Mouse (Mus musculus): ENCODE measurements around the gene Tfip11.
"Not testable (repeated sequence)": the region's sequence is repeated elsewhere in the genome, so short reads cannot be mapped to it uniquely, and the experiment has no call there.

Gene Tfip11

DNA sequence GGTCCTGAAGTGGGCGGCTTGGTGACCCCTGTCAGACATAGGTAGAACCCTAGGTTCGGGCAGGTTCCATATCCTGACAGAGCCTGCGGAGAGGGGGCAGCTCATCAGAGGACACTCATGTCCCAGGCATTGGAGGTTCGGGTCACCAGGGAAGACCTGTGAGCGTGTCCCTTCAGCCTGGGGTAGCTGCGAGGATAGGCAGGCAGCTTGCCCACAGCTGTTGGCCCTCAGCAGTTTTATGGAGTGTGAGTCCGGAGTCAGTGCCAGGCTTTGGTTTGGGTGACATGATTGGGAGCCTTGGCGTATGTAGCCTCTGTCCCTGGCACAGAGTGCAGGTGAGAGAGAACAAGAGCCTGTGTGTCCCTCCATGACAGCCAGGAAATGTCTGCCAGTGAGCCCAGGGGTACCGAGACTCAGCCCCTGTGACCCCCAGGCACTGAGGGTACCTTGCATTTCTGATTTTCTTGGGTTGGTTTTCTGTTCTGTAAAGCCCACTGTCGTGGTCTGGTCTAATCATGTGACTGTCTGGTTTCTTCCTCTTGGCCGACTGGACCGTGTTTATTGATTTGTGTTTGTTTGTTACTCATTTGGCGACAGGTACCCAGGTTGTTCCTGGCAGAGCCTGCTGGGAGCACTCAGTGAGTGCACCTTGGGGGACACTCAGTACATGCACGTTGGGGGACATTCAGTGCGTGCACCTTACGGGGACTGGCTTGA, 36.2 kb upstream of the Tfip11 start:
- DNase-seq (ENCODE audit: low spot score), result peak; percentile 40

DNA sequence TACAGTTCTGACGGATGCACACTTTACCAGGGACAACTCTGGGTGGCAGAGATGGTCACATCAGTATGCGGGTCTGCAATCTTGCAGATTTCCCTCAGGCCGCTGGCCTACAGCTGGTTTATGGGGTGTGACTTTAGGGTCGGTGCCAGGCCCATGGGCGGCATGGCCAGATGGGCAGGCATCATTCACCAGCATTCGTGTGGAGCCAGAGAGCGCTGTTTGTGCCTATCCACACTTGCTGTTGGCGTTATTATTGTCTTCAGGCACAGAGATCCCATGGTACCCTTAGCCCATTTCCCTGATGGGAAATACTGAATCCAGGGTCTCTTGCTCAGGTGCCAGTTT, 35.6 kb upstream of the Tfip11 start:
- DNase-seq (ENCODE audit: low spot score), result no peak

DNA sequence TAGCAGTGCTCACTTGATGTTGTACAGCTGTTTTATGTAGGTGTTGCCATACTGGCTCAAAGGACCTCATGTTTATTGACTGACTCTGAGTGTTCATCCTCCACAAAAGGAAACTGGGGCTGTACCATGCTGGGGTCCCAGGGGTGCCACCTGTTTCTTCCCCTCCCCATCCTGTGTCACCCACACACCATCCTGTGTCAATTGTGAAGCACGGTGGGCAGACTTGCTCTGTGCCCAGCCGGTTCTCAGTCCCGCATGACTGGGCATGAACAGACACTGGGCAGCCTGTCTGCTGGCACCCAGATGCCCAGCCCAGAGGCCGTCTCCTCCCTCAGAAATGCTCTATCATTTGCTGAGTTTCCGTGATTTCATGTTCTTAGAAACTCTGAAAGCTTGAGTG, 34.3 kb upstream of the Tfip11 start:
- DNase-seq (ENCODE audit: low spot score), result no peak

DNA sequence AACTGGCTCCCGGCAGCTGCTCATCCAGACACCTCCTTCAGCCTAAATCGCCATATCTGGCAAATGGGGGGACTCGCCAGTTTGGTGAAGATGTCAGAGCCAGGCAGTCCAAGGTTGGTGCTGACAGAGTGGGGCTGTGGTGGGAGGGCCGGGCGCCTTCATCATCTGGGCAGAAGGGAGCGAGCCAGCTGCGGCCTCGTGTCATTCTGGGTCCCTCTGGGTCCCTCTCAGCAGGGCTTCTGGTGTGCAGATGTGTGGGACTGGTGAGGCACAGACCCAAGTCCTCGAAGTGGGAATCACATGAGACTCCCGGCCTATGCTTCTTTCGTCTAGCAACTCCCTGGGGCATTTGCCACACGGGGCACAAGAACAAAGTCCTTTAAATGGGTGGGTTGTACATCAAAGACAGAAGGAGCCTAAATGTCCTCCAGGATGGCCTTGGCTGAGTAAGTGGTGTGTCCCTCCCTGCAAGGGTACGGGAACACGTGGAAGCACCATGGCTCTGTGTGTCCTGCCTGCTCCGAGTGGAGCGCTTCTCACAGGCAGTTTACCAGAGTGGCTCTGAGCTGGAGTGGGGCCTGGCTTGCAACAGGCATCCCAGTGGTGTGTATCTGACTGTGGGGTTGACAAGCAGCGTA, 33.7 kb upstream of the Tfip11 start:
- no peak for DNase-seq (ENCODE audit: low spot score)

DNA sequence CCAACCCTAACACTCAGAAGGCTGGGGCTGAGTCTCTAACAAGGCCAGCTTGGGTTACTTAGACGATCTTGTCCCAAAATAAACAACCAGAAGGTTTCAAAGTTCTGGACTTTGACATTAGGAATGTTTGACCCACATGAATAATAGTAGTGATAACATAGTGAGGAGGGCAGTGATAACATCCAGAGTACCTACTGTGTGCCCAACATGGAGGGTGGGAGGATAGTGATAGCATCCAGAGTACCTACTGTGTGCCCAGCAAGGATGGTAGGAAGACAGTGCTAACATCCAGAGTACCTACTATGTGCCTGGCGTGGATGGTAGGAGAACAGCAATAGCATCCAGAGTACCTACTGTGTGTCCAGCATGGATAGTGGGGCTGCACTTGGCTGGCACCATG, 32.4 kb upstream of the Tfip11 start:
- no peak for DNase-seq (ENCODE audit: low spot score)

DNA sequence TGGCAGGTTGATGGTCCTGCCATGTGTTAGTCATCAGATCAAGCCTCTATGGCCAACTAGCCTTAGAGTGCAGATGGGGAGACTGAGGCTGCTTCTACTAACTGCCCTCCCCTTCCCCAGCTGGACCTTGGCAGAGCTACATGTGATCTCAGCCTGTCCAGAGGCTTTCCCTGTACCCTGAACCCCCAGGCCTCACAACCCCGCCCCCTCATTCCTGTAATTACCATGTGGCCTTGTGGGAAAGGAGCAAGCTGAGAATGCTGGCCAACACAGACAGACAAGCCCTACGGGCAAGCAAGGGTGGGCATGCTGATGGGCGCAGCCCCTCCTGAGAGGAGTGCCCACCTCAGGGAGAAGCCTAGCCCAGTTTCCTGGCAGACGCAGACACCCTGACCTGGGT, 31.5 kb upstream of the Tfip11 start:
- DNase-seq (ENCODE audit: low spot score), result no peak

DNA sequence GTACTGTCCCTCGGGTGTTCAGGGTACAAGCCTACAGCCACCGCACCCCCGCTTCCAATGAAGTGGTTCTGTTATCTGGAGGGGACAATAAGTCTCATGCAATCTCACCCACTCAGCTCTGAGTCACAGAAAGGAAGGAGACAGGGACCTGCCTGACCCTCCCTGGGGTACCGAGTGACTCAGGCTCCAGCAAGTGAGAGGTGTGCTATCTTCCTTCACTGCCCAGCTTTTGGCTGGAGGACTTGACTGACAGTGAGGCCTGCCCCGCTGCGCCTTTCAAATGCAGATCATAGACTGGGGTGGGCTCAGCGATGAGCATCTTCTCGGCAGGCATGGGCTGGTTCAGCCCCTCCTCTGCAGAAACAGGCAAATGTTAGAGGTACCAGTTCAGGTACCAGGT, 31.0 kb upstream of the Tfip11 start:
- DNase-seq (ENCODE audit: low spot score), result no peak

DNA sequence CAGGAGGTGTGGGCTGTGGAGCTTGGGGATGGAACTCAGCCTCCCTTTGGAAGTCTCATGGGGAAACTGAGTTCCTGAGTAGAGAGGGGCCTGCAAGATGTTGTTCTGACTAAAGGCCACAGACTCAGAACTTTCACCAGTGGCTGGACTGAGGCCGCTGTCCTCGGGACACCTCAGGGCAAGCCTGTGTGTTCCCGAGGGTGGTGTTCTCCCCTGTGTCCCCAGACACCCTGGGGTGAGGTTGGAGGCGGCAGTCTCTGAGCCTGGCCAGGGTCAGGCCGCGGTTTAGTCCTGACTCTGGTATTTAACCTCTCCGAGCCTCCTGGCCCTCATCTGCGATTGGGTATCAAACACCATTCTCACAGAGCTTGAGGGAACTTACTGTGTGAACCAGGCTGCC, 30.6 kb upstream of the Tfip11 start:
- DNase-seq (ENCODE audit: low spot score), result no peak

DNA sequence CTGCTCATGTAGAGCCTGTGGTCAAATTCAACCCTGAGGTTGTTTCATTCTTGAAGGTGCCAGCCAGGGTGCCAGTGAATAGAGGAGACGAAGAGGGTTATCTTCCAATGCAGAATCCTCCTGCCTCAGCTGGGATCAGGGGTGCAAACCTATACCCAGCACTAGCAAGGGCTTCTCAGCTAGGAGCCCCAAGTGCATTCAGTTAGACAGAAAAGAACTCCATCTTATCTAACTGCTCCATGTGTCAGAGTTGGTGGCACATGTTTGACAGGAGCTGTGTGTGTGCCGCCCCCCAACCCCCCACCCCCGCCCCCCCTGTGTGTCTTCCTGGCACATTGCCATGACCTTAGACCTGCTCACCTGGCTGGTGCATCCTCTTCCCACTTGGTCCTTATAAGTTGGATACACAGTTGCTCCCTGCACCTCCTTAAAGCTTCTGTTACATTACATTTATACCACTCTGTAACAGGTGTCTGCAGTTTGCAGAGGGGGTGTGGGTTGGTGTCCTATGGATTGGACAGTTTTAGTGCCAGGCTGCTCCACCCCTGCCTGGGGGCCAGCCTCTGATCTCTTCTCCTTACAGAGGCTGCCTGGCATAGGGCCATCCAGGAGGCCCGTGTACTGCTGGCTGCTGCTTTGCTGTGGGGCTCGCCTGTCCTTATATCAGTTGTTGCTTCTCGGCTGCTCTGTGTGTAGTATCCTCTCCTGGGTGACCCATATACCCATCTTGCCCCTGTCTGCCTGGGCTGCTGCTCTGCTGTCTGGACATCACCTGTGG, 29.6 kb upstream of the Tfip11 start:
- DNase-seq (ENCODE audit: low spot score), result no peak

DNA sequence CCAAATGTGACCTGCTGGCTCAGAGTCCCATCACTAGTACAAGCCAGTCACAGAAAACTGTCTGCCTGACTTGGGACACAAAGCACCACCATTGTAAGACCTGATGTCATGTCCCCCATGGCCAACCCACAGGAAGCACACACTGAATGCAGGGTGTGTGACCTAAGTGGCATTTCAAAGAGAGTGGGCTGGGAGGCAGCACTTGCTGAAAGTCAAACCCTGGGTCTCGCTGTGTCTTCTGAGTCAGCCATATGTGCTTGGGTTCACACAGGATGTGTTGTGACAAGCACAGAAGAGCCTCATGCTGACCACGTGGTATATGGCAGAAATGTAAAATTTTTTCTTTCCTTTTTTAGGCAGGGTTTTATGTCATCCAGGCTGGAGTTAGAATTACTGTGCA, 28.9 kb upstream of the Tfip11 start:
- DNase-seq (ENCODE audit: low spot score), result no peak

DNA sequence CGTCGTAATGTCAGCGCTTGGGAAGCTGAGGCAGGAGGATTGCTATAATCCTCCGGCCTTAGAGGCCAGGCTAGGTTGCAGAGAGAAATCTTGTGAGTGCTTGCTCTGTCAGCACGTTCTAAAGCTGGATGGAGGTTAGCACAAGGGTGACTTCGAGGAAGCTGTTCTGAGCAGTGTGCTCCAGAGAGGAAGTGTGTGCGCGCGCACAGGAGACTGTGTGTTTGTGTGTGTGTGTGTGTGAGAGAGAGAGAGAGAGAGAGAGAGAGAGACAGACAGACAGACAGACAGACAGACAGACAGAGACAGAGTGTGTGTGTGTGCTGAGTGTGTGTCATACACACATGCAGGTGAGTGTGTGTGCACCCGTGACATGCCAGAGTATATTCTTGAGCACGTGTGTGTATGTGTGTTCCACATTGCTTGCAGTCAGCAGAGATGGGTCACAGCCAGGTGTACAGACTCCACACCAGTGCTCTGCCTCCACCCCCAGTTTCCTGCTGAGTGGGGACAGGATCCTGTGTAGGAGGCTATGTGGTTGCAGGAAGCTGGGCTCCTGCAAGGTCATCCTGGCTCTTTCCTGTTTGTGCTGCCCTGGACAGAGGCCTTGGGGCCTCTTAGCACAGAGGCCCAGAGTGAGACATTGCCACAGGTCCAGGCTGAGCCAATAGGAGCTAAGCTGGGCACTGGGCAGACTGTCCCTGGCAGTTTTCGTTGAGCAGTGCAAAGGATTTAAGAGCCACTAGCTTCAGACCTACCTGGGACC, 27.8 kb upstream of the Tfip11 start:
- DNase-seq (ENCODE audit: low spot score), result peak; percentile 62

DNA sequence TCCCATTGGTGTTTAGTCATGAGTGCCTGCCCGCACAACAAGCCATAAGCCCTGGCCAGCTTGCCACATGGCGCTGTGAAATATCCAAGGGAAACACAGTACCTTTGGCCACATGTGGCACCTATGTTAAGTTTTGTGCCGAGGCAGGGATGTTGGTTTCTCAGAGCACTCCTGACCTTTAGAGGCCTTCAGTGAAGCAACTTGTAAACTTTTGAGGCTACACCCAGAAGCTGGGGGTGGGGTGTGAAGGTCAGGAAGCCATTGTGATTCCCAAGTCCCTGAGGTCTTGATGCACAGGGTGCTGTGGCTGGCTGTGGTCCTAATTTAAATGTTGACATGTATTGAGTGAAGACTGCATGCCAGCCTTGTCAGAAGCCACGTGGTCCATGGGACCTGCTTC, 26.8 kb upstream of the Tfip11 start:
- no peak for DNase-seq (ENCODE audit: low spot score)

DNA sequence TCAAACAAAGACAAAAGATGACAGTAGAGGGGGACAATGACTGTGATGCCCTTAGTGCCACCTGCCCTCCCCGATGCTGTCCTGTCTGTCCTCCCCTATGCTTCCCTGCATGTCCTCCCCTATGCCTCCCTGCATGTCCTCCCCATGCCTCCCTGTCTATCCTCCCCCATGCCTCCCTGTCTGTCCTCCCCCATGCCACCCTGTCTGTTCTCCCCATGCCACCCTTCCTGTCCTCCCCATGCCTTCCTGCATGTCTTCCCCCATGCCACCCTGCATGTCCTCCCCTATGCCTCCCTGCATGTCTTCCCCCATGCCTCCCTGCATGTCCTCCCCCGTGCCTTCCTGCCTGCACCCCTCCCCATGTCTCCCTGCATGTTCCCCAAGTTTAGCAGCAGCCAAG, 26.0 kb upstream of the Tfip11 start:
- DNase-seq (ENCODE audit: low spot score), result no peak

DNA sequence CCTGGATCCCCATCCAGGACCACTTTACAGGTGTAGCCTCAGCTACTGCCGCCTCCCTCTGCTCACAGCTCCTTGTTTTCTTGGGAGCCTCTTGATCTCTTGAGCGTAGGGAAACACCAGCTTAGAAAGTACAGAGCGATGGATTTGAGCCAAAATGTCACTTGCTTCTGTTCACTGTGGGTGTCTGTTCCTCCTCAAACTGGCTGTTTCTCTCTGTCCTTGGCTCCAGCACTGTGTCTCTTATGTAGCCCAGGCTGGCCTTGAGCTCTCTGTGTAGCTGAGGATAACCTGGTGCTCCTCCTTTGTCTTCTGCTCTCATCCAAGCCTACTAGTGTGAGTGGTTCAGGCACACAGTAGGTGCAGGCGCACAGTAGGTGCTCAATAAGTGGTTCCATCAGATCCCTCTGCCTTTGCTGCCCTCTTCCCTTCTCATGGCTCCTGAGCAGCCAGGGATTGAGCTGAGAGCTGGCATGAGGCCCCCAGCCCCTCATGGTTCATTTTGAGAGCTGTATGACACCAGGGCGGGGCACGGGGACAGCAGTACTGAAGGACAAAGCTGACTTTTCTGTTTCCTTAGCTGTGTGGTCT, 25.3 kb upstream of the Tfip11 start:
- DNase-seq (ENCODE audit: low spot score), result no peak

DNA sequence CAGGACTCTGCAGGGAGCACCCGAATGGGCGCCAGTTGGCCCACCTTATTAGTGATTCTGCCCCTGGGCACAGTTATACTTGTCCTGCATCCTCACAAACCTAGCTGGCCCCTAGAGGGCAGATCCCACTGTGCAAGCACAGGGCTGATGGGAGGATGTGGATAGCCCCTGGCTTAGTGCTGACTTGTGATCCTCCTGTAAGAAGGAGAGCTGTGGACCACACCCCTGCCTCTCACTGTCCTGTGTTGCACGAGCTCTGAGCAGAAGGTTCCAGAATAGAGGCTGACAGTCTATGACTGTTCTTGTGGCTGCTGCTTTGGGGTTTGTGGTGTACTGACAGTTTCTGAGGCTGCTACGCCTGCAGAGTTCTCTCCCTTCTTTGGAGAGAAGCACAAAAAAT, 24.5 kb upstream of the Tfip11 start:
- DNase-seq (ENCODE audit: low spot score), result no peak

DNA sequence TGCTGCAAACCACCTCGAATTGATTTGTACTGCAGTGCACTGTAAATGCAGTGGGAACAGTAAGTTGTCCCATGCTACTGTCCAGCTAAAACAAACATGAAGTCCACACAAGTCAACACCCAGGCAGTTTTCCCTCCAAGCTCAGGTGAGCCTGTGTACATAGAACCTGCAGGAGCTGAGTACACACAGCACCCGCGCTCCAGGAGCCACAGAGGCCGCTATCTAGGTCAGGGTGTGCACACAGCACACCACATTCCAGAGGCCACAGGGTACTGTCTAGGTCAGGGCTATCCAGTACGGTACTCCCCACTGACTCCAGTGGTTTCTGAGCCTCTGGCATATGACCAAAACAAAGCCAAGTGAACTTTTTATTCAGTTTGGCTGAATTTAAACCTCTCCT, 23.8 kb upstream of the Tfip11 start:
- DNase-seq (ENCODE audit: low spot score), result no peak

DNA sequence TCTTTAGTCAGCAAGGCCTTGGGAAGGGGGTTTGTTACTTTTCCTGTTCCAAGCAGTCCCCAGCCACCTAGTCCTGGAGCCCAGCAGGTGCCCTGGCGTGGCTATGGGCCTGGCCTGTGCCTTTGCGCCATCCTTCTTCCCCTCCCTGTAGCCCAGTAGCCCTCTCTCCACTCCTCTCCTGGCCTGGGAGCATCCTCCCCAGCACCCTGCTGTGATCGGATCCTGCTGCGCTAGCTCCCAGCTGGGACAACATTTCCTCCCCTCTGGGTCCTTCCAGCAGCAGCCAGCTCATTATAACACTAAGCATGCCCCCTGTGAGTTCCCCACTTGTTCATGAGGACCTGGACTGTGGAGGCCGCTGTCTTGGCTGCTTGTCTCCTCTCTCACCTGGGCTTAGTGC, 20.3 kb upstream of the Tfip11 start:
- DNase-seq (ENCODE audit: low spot score), result no peak

DNA sequence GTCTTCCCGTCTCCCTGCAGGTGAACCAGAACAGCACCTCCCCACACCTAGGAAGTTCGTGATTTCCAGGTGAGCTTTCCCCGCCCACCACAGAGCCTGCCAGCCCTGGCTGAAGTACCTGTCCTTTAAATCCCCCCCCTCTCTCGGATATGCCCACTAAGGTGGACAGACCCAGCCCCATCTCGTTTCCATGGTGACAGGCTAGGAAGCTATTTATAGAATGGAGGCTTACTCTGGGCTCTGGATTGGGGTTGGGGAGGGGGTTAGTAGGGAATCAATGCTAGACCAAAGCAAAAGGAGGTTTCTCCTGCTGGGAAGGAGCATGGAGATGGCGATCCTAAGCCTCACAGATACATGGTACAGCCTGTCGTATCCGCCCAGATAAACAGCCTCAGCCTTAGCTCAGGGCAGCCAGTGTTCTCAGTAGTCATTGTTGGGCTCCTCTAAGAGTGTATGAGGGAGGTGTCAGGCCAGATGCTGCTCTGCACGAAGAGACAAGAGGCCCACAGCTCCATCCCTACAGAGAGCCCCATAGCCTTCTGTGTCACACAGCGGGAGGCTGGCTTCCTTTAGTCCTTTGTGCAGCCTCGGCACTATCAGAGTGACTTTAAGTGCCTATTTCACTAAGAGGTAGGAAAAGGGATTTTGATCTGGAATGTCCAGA, 12.8 kb upstream of the Tfip11 start:
- no peak for DNase-seq (ENCODE audit: low spot score)

DNA sequence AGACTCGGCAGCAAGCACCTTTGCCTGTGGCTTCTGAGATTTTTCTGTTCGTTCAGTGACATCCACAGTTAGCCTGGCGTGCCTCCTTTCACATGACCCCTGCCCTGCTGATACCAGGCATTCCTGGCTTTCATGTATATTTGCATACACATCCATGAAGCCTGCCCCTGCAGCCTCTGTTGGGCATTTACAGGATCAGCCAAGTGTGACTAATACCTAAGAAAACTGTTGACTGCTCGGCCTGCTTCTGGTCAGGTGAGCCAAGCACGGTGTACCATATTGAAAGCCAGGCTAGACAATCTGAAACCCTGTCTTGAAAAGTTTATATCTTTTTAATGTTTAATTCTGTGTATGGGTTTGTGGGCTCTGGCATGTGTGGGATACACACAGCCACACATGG, 9.7 kb upstream of the Tfip11 start:
- no peak for DNase-seq (ENCODE audit: low spot score)

DNA sequence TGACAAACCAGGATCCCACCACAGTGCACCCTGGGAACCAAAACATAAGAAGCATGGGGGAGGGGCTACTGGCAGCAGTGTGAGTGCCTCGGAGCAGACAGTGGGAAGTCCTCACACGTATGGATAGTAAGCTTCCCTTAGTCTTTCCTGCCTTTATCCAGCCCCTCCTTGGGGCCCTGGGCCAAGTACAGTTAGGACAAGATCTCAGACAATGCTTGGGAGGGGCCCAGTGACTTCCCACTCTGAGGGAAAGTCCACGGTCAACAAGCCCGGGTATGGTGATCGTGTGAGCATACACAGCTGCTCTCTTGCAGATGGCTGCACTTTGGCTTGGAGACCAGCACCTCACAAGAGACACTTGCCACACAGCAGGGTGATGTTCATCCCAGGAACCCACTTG, 8.8 kb upstream of the Tfip11 start:
- DNase-seq (ENCODE audit: low spot score), result no peak

DNA sequence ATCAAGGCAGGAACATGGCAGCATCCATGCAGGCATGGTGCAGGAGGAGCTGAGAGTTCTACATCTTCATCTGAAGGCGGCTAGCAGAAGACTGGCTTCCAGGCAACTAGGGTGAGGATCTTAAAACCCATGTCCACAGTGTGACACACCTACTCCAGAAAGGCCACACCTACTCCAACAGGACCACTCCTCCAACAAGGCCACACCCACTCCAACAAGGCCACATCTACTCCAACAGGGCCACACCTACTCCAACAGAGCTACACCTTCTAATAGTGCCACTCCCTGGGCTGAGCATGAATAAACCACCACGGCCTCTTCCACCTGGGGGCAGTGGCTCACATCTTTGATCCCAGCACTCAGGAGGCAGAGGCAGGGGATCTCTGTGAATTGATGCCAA, 6.8 kb upstream of the Tfip11 start:
- not testable (repeated sequence) for DNase-seq (ENCODE audit: low spot score)

DNA sequence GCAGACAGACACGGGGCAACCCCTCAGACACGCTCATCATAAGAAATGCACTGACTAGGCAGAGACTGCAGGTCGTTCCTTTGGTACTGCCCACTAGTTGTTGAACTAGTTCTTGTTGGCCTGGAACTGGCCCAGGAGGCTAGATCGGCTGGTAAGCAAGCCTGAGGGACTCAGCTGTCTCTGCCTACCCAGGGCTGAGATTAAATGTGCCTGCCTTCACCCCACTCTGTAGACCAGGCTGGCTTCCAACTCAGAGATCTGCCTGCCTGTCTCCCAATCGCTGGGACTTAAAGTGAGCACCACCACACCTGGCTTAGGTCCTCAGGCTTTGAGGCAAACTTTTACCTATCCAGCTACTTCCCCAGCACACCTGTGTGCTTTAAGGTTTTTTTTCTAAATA, 5.8 kb upstream of the Tfip11 start:
- no peak for DNase-seq (ENCODE audit: low spot score)
